11 mouse cellular contexts compared by ENCODE assay signal in genomic region chr13:97514421-97515066, GRCm38 (mm10).
DNase-seq lines count a peak whose midpoint lies in the region; ATAC-seq and TF ChIP-seq lines count a peak whose summit lies in the region.
"Had no signal": no experiment of that assay in that cellular context is flagged by ENCODE, and none has a peak within 500 bp of the region (broad histone marks: within the 10 kb centered on the region; RNA-seq: fewer than 3 reads in every experiment).

No protein-coding gene starts in this region.

- TF ChIP-seq EP300 in heart, adult 2 months (IDR thresholded peaks at IDR 0.05; ENCODE audit: insufficient read depth, low read depth, low read length), result no peak

- 0 out of 2 replicates have a peak, but pooled peaks cover 3% of the 10 kb centered on the region for H3K27me3 ChIP-seq in heart, embryonic 15.5 days
- H3K27me3 ChIP-seq in heart, adult 2 months (ENCODE audit: control insufficient read depth, insufficient read depth, low read length), result no peaks in the 10 kb centered on the region
- H3K27me3 ChIP-seq in forebrain, embryonic 14.5 days (replicated peaks; ENCODE audit: control insufficient read depth, insufficient read depth, low read length), result no peaks in the 10 kb centered on the region
- H3K27me3 ChIP-seq in midbrain, embryonic 14.5 days (ENCODE audit: control insufficient read depth, insufficient read depth, low read length), result no peaks in the 10 kb centered on the region
- H3K27me3 ChIP-seq: CH12.LX had no signal

- intact Hi-C loops in heart, adult 2 months (cut with DNase I), result no loop called here
- intact Hi-C loops in left cerebral cortex, postnatal 36 days (cut with DNase I), result no loop called here

- H3K4me1 ChIP-seq in heart, embryonic 15.5 days (replicated peaks), result peaks cover 13% of the 10 kb centered on the region
- peaks cover 9% of the 10 kb centered on the region; the same call in 1 of the 2 replicates for H3K4me1 ChIP-seq in heart, adult 2 months (ENCODE audit: control insufficient read depth, insufficient read depth, low read length)
- H3K4me1 ChIP-seq in forebrain, embryonic 14.5 days (ENCODE audit: control insufficient read depth, insufficient read depth, low read length), result no peaks in the 10 kb centered on the region; the same call in 1 of the 2 replicates
- peaks cover 6% of the 10 kb centered on the region for H3K4me1 ChIP-seq in midbrain, embryonic 14.5 days (ENCODE audit: control insufficient read depth, insufficient read depth, low read length)

- peak overlapping the region; percentile 52 for H3K4me2 ChIP-seq in heart, embryonic 15.5 days
- H3K4me2 ChIP-seq in forebrain, embryonic 14.5 days (ENCODE audit: low read length), result no peak overlapping the region
- H3K4me2 ChIP-seq in midbrain, embryonic 14.5 days (ENCODE audit: low read length), result no peak overlapping the region

- H3K36me3 ChIP-seq in heart, embryonic 15.5 days, result no peaks in the 10 kb centered on the region
- no peaks in the 10 kb centered on the region for H3K36me3 ChIP-seq in heart, adult 2 months (ENCODE audit: control insufficient read depth, insufficient read depth, low read length)
- no peaks in the 10 kb centered on the region for H3K36me3 ChIP-seq in forebrain, embryonic 14.5 days (ENCODE audit: control insufficient read depth, insufficient read depth, low read length)
- H3K36me3 ChIP-seq in midbrain, embryonic 14.5 days (ENCODE audit: control insufficient read depth, insufficient read depth, low read length), result no peaks in the 10 kb centered on the region

- H3K9me3 ChIP-seq in heart, embryonic 15.5 days (replicated peaks), result no peaks in the 10 kb centered on the region
- H3K9me3 ChIP-seq in forebrain, embryonic 14.5 days (replicated peaks; ENCODE audit: control insufficient read depth, low read length), result no peaks in the 10 kb centered on the region
- H3K9me3 ChIP-seq in midbrain, embryonic 14.5 days (ENCODE audit: control insufficient read depth, low read length), result no peaks in the 10 kb centered on the region

- DNase-seq in heart, adult 2 months, result no peak
- peak; percentile 66 for DNase-seq in embryo, embryonic 11 days
- DNase-seq in forebrain, embryonic 14.5 days (ENCODE audit: low spot score), result no peak
- peak; percentile 35 for DNase-seq in midbrain, embryonic 14.5 days
- DNase-seq in left cerebral cortex, postnatal 36 days (ENCODE audit: low spot score in 2 of 2), result no peak
- DNase-seq in frontal cortex, adult 2 months (ENCODE audit: extremely low spot score in 1 of 2, low spot score in 1 of 2), result no peak
- no peak for DNase-seq in layer of hippocampus, adult 9-11 months
- DNase-seq: cerebellum, adult 2 months had no signal

- H3K27ac ChIP-seq in heart, embryonic 15.5 days, result no peak overlapping the region
- H3K27ac ChIP-seq in heart, adult 2 months, result no peak overlapping the region
- H3K27ac ChIP-seq in forebrain, embryonic 14.5 days (ENCODE audit: low read depth, low read length), result no peak overlapping the region
- no peak overlapping the region for H3K27ac ChIP-seq in midbrain, embryonic 14.5 days (replicated peaks; ENCODE audit: low read depth, low read length)
- H3K27ac ChIP-seq: kidney, postnatal 0 days had no signal

- H3K79me2 ChIP-seq in heart, adult 2 months (replicated peaks; ENCODE audit: control insufficient read depth, insufficient read depth, low read length), result no peaks in the 10 kb centered on the region

- peak overlapping the region; percentile 13; the same call in 1 of the 2 replicates for H3K4me3 ChIP-seq in heart, embryonic 15.5 days
- H3K4me3 ChIP-seq in heart, adult 2 months, result no peak overlapping the region
- no peak overlapping the region for H3K4me3 ChIP-seq in forebrain, embryonic 14.5 days (ENCODE audit: low read depth, low read length)
- H3K4me3 ChIP-seq in midbrain, embryonic 14.5 days (replicated peaks; ENCODE audit: low read depth, low read length), result no peak overlapping the region

- TF ChIP-seq CTCF in heart, adult 2 months (IDR thresholded peaks at IDR 0.05), result no peak

- H3K9ac ChIP-seq in heart, embryonic 15.5 days, result no peak overlapping the region
- H3K9ac ChIP-seq in heart, adult 2 months (ENCODE audit: low read depth, low read length), result no peak overlapping the region
- H3K9ac ChIP-seq in forebrain, embryonic 14.5 days (ENCODE audit: low read length), result no peak overlapping the region
- H3K9ac ChIP-seq in midbrain, embryonic 14.5 days (replicated peaks; ENCODE audit: low read length), result no peak overlapping the region

- no peak for ATAC-seq in heart, embryonic 15.5 days (replicated peaks; ENCODE audit: insufficient number of reproducible peaks, insufficient read depth, low FRiP score, low read depth)
- ATAC-seq in forebrain, embryonic 14.5 days, result peak; percentile 40; the same call in 1 of the 2 replicates
- ATAC-seq in midbrain, embryonic 14.5 days (ENCODE audit: low FRiP score, low TSS enrichment), result no peak

- no peak for TF ChIP-seq POLR2A in heart, adult 2 months (IDR thresholded peaks at IDR 0.05; ENCODE audit: insufficient read depth, low read depth, low read length)

- WGBS in heart, embryonic 15.5 days, result 23% methylated on average over 21 of the region's 21 CpGs
- WGBS in heart, adult 2 months, result 67% methylated on average over 21 of the region's 21 CpGs
- 55% methylated on average over 21 of the region's 21 CpGs for WGBS in forebrain, embryonic 14.5 days
- 50% methylated on average over 21 of the region's 21 CpGs for WGBS in midbrain, embryonic 14.5 days

Comparison
In these comparisons a context has a peak if more than half of its experiments do, and no peak if none do; other contexts are left out.
1. DNase-seq: peak in embryo, embryonic 11 days (single experiment) and midbrain, embryonic 14.5 days (single experiment); none in heart, adult 2 months (0 of 2), forebrain, embryonic 14.5 days (single experiment), left cerebral cortex, postnatal 36 days (0 of 2), frontal cortex, adult 2 months (0 of 2) and layer of hippocampus, adult 9-11 months (single experiment).